Mouse (Mus musculus): ENCODE measurements around the gene Dnase2a. TPM values are rescaled to one million over a fixed set of nuclear protein-coding genes. Genes with fewer than 3 reads are reported as not detected.
A peak's percentile ranks its signal among the peaks of the same experiment; 100 is the strongest.
"Not testable (repeated sequence)": the region's sequence is repeated elsewhere in the genome, so short reads cannot be mapped to it uniquely, and the experiment has no call there.

Dnase2a gene
- polyA plus RNA-seq, 1 experiment from 2014 or later = 5.5 TPM

DNA sequence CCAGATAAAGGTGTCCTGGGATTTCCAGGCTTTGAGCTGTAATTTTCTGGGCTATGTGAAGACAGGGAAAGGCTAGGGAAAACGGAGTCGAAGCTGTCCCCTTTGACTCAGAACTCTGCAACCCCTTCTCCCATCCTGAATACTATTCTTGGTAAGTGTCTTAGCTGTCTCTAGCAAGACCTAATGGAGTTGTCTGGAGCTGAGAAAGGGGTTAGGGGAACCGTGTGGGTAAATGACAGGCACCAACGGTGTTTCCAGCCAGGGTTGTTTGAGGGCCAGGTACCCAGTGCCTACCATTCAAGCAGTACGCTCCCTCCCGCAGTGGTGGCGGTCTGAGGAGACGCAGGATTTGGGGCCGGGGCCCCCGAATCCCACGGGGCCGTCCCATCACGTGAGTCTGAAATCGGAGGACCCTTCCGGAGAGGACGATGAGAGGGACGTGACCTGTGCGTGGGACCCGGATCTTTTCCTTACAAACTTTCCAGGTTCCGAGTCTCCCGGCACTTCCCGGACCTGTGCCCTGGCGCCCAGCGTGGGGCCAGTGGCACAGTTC lies 5.9 kb upstream of the Dnase2a start:
- Histone ChIP-seq H3K36me3 (replicated peaks; ENCODE audit: control insufficient read depth, insufficient read depth, low read depth, low read length) (no peaks in the 10 kb centered on the region), H3K9ac (replicated peaks; ENCODE audit: low read length) (peak overlapping the region; percentile 80), H3K4me3 (ENCODE audit: low read depth, low read length) (peak overlapping the region; percentile 61), H3K4me1 (ENCODE audit: control insufficient read depth, insufficient read depth, low read length) (no peaks in the 10 kb centered on the region), H3K27ac (replicated peaks; ENCODE audit: low read depth, low read length) (no peak overlapping the region), H3K9me3 (replicated peaks; ENCODE audit: control insufficient read depth, low read length) (no peaks in the 10 kb centered on the region), H3K4me2 (ENCODE audit: low read depth, low read length) (peak overlapping the region; percentile 97), H3K27me3 (ENCODE audit: control insufficient read depth, insufficient read depth, low read length) (no peaks in the 10 kb centered on the region)
- WGBS = 3% methylated on average over 24 of the region's 24 CpGs
- ATAC-seq (replicated peaks; ENCODE audit: insufficient number of reproducible peaks, low FRiP score, low TSS enrichment, low read depth) (peak; percentile 16; the same call in 1 of the 2 replicates), DNase-seq (ENCODE audit: low spot score) (peak; percentile 38)

- Histone ChIP-seq H3K27me3 (ENCODE audit: control insufficient read depth, insufficient read depth, low read length) (no peaks in the 10 kb centered on the region), H3K27ac (replicated peaks; ENCODE audit: low read depth, low read length) (0 out of 2 replicates have a peak overlapping the region, but pooled peaks have one; percentile 38), H3K36me3 (replicated peaks; ENCODE audit: control insufficient read depth, insufficient read depth, low read depth, low read length) (no peaks in the 10 kb centered on the region), H3K9me3 (replicated peaks; ENCODE audit: control insufficient read depth, low read length) (no peaks in the 10 kb centered on the region), H3K4me3 (ENCODE audit: low read depth, low read length) (peak overlapping the region; percentile 61), H3K9ac (replicated peaks; ENCODE audit: low read length) (peak overlapping the region; percentile 80), H3K4me2 (ENCODE audit: low read depth, low read length) (peak overlapping the region; percentile 97), H3K4me1 (ENCODE audit: control insufficient read depth, insufficient read depth, low read length) (no peaks in the 10 kb centered on the region)
- under 1% methylated on average over 67 of the region's 68 CpGs for whole genome bisulfite sequencing
- DNase-seq (ENCODE audit: low spot score) (peak; percentile 91), ATAC-seq (replicated peaks; ENCODE audit: insufficient number of reproducible peaks, low FRiP score, low TSS enrichment, low read depth) (peak; percentile 76)
Measured at GRCm38 (mm10) chr8:84902920-84903661, 5.3 kb upstream of the Dnase2a start.

DNA sequence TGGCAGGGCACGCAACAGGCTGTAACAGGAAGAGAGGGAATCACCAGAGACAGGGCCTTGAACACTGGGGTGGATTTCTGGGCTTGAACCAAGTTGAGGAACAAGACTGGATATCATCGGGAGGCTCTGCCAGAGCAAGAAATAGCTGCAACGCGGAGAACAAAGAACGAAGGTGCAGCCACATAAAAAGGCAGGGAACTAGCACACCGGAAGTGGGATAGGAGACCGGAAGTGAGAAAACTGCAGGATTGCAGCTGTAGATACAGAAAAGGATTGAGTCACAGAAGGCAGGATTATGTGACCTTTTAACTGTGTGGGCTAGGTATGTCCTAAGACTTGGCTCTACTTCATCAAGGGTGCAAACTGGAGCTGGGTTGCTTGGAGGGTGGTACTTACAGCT lies 4.0 kb upstream of the Dnase2a start:
- no peak overlapping the region for H3K4me2 ChIP-seq (ENCODE audit: low read depth, low read length)
- ATAC-seq (replicated peaks; ENCODE audit: insufficient number of reproducible peaks, low FRiP score, low TSS enrichment, low read depth) = no peak

GRCm38 (mm10) chr8:84907037-84907436 lies 1.3 kb upstream of the Dnase2a start:
- peaks cover 9% of the 10 kb centered on the region for H3K27me3 ChIP-seq (ENCODE audit: control insufficient read depth, insufficient read depth, low read length)

More for the DNA sequence above, 4.0 kb upstream of the Dnase2a start:
- H3K9me3 ChIP-seq (replicated peaks; ENCODE audit: control insufficient read depth, low read length) = no peaks in the 10 kb centered on the region
- H3K4me1 ChIP-seq (ENCODE audit: control insufficient read depth, insufficient read depth, low read length) = peaks cover 3% of the 10 kb centered on the region; the same call in 1 of the 2 replicates
- WGBS = 89% methylated on average over 7 of the region's 7 CpGs
- no peak for DNase-seq (ENCODE audit: low spot score)
- H3K27me3 ChIP-seq (ENCODE audit: control insufficient read depth, insufficient read depth, low read length) = peaks cover 3% of the 10 kb centered on the region
- H3K36me3 ChIP-seq (replicated peaks; ENCODE audit: control insufficient read depth, insufficient read depth, low read depth, low read length) = no peaks in the 10 kb centered on the region
- no peak overlapping the region for H3K4me3 ChIP-seq (ENCODE audit: low read depth, low read length)
- no peak overlapping the region for H3K27ac ChIP-seq (replicated peaks; ENCODE audit: low read depth, low read length)
- H3K9ac ChIP-seq (replicated peaks; ENCODE audit: low read length) = no peak overlapping the region

DNA sequence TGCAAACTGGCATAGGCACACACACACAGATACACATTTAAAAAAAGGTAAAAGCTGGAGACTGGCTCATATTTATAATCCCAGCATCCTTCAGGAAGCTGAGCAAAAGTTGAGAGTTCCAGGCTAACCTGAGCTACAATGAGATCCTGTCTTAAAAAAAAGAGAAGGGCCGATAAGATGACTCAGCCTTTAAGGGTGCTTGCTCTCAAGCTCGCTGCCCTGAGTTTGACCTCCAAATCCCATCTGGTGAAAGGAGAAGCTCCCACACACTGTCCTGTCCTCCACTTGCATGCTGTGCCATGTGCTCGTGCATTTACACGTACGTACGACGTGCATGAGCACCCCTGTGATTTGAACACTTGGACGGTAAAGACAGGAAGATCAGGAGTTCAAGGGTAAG lies 867 bp upstream of the Dnase2a start:
- ATAC-seq (replicated peaks; ENCODE audit: insufficient number of reproducible peaks, low FRiP score, low TSS enrichment, low read depth) (no peak), DNase-seq (ENCODE audit: low spot score) (no peak)
- WGBS = 71% methylated on average over 8 of the region's 8 CpGs
- Histone ChIP-seq H3K4me2 (ENCODE audit: low read depth, low read length) (no peak overlapping the region), H3K9ac (replicated peaks; ENCODE audit: low read length) (no peak overlapping the region), H3K36me3 (replicated peaks; ENCODE audit: control insufficient read depth, insufficient read depth, low read depth, low read length) (no peaks in the 10 kb centered on the region), H3K27me3 (ENCODE audit: control insufficient read depth, insufficient read depth, low read length) (peaks cover 13% of the 10 kb centered on the region), H3K4me1 (ENCODE audit: control insufficient read depth, insufficient read depth, low read length) (peaks cover 3% of the 10 kb centered on the region; the same call in 1 of the 2 replicates), H3K4me3 (ENCODE audit: low read depth, low read length) (no peak overlapping the region), H3K27ac (replicated peaks; ENCODE audit: low read depth, low read length) (no peak overlapping the region), H3K9me3 (replicated peaks; ENCODE audit: control insufficient read depth, low read length) (no peaks in the 10 kb centered on the region)

More at GRCm38 (mm10) chr8:84907037-84907436, 1.3 kb upstream of the Dnase2a start:
- H3K4me1 ChIP-seq (ENCODE audit: control insufficient read depth, insufficient read depth, low read length) = peaks cover 3% of the 10 kb centered on the region; the same call in 1 of the 2 replicates
- H3K36me3 ChIP-seq (replicated peaks; ENCODE audit: control insufficient read depth, insufficient read depth, low read depth, low read length) = no peaks in the 10 kb centered on the region
- H3K27ac ChIP-seq (replicated peaks; ENCODE audit: low read depth, low read length) = no peak overlapping the region
- 90% methylated on average over 9 of the region's 9 CpGs for WGBS
- ATAC-seq (replicated peaks; ENCODE audit: insufficient number of reproducible peaks, low FRiP score, low TSS enrichment, low read depth) = no peak
- H3K4me3 ChIP-seq (ENCODE audit: low read depth, low read length) = no peak overlapping the region
- no peak for DNase-seq (ENCODE audit: low spot score)
- no peaks in the 10 kb centered on the region for H3K9me3 ChIP-seq (replicated peaks; ENCODE audit: control insufficient read depth, low read length)
- no peak overlapping the region for H3K4me2 ChIP-seq (ENCODE audit: low read depth, low read length)
- H3K9ac ChIP-seq (replicated peaks; ENCODE audit: low read length) = no peak overlapping the region

DNA sequence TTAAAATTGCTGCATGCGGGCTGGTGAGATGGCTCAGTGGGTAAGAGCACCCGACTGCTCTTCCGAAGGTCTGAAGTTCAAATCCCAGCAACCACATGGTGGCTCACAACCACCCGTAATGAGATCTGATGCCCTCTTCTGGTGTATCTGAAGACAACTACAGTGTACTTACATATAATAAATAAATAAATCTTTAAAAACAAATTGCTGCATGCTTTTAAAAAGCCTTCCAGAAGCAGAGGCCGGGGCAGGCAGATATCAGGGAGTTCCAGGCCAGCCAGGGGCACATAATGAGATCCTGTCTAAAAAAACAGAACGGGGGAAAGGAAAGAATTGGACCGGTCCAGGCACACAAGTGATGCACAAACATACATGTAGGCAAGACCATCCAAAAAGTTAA lies 381 bp upstream of the Dnase2a start:
- H3K4me2 ChIP-seq (ENCODE audit: low read depth, low read length) = peak overlapping the region; percentile 78
- peaks cover 18% of the 10 kb centered on the region for H3K27me3 ChIP-seq (ENCODE audit: control insufficient read depth, insufficient read depth, low read length)
- H3K27ac ChIP-seq (replicated peaks; ENCODE audit: low read depth, low read length); ATAC-seq (replicated peaks; ENCODE audit: insufficient number of reproducible peaks, low FRiP score, low TSS enrichment, low read depth); H3K36me3 ChIP-seq (replicated peaks; ENCODE audit: control insufficient read depth, insufficient read depth, low read depth, low read length); DNase-seq (ENCODE audit: low spot score); H3K4me1 ChIP-seq (ENCODE audit: control insufficient read depth, insufficient read depth, low read length); H3K9me3 ChIP-seq (replicated peaks; ENCODE audit: control insufficient read depth, low read length): not testable (repeated sequence)
- H3K9ac ChIP-seq (replicated peaks; ENCODE audit: low read length) = 0 out of 2 replicates have a peak overlapping the region, but pooled peaks have one; percentile 22
- 19% methylated on average over 7 of the region's 7 CpGs for WGBS
- H3K4me3 ChIP-seq (ENCODE audit: low read depth, low read length) = peak overlapping the region; percentile 59

DNA sequence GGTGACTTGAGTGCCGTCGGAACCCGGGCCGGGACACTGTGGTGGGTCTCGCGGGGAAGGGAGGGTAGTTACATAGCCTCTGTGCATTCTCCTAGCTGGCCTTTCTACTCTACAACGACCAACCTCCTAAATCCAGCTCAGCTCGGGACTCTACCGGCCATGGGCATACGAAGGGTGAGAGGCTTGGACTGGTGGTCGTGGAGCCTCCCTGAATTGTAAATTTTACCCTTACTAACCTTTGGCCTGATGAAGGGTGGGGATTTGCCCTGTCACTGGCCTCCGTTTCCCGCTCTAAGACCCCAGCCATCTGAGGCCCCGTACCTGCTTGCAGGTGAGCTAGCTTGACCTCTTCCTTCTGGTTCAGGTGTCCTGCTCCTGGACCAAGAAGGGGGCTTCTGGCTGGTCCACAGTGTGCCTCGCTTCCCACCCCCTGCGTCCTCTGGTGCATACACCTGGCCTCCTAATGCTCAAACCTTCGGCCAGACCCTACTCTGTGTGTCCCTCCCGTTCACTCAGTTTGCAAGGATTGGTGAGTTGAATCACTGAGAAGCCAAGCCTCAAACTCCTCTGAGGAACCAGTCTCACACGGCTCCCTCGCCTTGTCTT lies 905 bp downstream of the Dnase2a start:
- H3K27ac ChIP-seq (replicated peaks; ENCODE audit: low read depth, low read length) = no peak overlapping the region
- peak overlapping the region; percentile 67 for H3K9ac ChIP-seq (replicated peaks; ENCODE audit: low read length)
- H3K4me3 ChIP-seq (ENCODE audit: low read depth, low read length) = peak overlapping the region; percentile 59
- H3K36me3 ChIP-seq (replicated peaks; ENCODE audit: control insufficient read depth, insufficient read depth, low read depth, low read length) = no peaks in the 10 kb centered on the region
- 48% methylated on average over 20 of the region's 20 CpGs for WGBS
- peak overlapping the region; percentile 78 for H3K4me2 ChIP-seq (ENCODE audit: low read depth, low read length)
- peaks cover 28% of the 10 kb centered on the region for H3K27me3 ChIP-seq (ENCODE audit: control insufficient read depth, insufficient read depth, low read length)
- DNase-seq (ENCODE audit: low spot score) = no peak
- peaks cover 3% of the 10 kb centered on the region; the same call in 1 of the 2 replicates for H3K4me1 ChIP-seq (ENCODE audit: control insufficient read depth, insufficient read depth, low read length)
- no peaks in the 10 kb centered on the region; the same call in 1 of the 2 replicates for H3K9me3 ChIP-seq (replicated peaks; ENCODE audit: control insufficient read depth, low read length)
- ATAC-seq (replicated peaks; ENCODE audit: insufficient number of reproducible peaks, low FRiP score, low TSS enrichment, low read depth) = no peak
